Mouse (Mus musculus) layer of hippocampus, adult 8-10 months (tissue): Measurements from ENCODE around the gene Rab11a. TPM values are rescaled to one million over a fixed set of nuclear protein-coding genes. Genes with fewer than 3 reads are reported as not detected.

Experiments used
- DNase-seq, 2 experiments: peaks; one replicate each; pipeline ENCODE4 v3.0.0; 2022; ENCODE audit warnings: low spot score in 2 of 2
- total RNA-seq, 4 experiments: library from RNA; stranded (reverse); gene quantifications; 2 replicates each; pipeline ENCODE4 v1.2.4; 2022

Gene Rab11a
- 100 to 1,000 TPM; 232 to 262 (median 241) TPM for total RNA-seq

DNA sequence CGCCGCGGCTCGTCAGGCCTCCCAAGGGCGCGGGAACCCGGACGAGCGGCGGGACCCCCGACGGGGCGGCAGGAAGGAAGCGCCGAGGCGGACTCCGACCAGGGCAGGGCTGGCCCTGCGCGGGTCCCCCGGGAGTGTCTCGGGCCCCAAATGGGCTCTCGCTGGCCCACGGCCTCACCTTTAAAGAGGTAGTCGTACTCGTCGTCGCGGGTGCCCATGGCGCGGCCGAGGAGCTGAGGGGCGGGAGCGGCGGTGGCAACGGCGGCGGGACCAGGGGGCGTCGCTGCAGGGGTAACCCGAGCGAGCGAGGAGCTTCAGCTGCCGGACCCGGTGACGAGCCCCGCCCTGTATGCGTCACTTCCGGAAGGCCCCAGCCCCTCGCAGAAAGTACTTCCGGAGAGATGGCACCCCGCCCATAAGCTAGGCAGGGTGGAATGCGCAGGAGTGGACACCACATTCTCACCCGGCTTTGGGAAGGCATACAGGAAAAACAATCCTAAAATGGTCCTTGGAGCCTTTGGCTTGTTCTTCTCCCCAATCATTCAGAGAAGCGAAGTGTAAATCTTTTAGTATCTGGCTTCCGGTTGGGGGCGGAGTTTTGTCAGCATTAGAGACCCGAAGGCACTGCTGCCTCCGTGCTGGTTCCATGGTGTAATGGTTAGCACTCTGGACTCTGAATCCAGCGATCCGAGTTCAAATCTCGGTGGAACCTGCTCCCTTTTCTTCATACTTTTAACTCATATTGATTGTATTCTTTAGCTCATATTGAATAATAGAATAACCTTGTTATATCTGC is at the start of gene Rab11a:
Rab11a (minus strand) TSS at position 353 of the 796 bp plus-strand sequence.
- DNase-seq: peak; percentile 93 to 97

DNA sequence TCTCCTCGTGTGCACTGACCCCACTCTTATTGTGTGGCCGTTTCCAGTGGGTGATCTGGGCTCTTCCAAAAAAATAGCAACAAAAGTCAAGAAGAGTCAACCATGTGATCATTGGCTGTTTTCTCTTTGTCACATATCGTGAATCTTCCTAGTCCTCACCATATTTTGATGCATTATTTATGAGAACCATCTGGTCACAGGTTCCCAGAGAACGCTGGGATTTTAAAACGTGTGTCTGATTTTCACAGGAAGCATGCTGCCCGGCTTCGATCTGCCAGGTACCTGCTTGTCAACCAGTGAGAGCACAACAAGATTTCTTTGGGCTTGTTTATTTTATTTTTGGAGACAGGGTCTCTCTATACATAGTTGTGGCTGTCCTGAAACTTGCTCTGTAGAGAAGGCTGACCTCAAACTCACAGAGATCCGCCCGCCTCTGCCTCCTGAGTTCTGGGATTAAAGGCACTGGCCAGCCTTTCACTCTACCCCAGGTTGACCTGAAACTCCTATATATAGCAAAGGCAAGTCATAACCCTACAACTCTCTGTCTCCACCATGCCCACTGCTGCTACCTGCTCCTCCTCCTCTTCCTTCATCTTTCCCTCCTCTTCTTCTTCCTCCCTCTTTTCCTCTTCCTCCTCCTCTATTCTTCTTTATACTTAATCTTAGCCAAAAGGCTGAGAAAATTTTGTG is 48.8 kb upstream of the Rab11a start:
- DNase-seq: no peak

DNA sequence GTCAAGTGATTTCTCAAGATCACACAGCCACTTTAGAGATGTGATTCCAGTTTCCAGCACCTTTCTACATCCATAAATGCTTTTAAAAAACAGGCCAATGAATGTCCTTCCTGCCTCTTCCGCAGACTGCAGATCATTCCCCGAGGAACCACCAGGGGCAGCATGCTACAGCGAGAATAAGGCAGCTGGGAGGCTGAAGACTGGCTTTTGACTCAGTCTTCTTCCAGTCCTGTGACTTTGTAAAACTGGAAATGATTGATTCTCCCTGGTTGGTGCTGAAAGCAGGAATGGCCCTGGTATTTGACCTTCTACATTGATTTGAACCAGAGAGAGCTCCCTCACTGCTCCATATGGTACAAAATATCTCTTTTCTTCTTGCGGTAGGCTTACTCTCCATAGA is 47.3 kb upstream of the Rab11a start:
- DNase-seq: no peak

DNA sequence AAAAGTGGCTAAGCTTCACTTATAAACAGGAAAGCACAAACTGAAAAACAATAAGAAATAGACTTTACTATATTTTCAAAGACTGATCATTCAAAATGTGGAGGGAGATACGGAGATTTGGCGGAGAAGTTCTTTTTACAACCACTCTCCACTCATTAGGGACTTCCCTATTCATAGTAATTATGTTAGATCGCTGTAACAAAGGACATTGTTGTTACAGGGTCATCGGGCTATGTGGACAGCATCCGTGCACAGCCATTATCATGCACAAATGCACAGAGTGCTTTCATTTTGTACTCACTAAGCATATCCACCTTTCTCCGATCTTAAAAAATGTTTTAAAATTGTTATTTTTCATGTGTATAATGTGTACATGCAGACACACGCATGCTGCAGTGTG is 46.0 kb upstream of the Rab11a start:
- no peak for DNase-seq

DNA sequence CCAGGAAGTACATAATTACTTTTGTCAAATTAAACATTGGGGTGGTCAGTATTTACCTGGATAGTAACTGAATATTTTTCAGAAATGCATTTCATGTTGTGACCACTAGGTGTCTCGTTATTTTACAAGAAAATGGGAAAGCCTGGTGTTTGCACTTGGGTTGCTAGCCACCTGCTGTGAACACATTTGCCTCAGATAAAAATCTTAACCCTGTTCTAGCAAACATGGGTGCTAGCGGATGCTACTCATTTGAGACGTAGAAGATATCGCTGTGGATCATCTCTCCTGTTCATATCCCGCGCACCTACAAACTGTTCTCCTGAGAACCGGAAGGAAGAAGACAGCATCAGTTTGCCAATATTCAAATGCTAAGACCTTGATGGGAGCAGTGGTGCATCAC is 42.1 kb upstream of the Rab11a start:
- DNase-seq: no peak

DNA sequence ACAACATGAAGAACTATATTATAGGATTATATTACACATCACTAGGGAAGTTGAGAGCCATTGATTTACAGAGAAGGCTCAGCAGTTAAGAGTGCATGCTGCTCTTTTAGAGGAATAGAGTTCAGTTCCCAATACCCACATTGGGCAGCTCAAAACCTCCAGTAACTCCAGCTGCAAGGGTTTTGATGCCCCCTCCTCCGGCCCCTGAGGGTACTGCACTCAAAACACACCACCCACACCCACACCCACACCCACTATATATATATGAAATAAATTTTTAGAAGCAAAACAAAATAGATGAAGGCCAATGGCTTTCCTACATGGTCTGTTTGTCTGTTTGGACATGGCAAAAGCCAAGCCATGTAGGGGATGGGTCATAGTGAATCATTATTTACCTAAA is 40.6 kb upstream of the Rab11a start:
- DNase-seq: no peak

DNA sequence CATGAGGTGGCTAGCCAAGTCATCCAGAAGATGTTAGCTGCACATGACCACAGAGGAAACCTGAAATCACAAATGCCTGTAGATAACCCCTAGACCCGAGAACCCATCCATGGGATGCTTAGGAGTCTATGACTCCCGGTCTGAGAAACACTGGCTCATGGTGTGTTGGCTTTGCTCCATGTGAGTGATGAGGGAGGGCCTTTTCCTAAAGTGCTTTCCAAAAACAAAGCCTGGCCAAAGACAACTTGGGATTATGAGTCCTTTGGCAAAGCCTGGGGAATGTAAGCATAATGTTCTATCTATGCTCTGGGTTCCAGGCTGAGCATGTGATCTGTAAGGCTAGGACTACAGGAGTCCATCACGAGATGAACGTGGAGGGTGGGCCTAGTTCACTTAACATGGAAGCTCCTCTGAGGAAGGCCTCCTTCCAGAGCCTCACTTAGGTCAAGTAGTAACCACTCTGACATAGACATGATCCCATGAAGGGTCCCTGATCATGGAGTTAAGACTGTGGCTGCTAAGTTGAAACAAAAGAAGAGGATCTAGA is 40.0 kb upstream of the Rab11a start:
- no peak for DNase-seq

DNA sequence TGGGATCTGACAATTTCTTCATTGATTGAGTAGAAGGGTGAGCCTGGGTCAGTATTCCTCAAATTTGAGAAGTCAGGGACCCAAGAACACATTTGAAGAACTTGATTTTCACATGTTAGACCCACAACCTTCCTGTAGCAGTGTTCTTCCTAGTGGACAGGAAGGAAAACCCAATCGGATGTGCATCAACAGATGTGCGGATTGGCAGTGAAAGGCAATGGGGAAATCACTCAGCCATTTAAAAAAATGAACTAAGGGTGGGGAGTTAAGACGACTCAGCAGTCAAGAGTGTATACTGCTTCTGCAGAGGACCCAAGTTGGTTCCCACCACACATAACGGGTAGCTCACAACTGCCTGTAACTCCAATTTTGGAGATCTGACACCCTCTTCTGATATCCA is 37.9 kb upstream of the Rab11a start:
- no peak for DNase-seq

DNA sequence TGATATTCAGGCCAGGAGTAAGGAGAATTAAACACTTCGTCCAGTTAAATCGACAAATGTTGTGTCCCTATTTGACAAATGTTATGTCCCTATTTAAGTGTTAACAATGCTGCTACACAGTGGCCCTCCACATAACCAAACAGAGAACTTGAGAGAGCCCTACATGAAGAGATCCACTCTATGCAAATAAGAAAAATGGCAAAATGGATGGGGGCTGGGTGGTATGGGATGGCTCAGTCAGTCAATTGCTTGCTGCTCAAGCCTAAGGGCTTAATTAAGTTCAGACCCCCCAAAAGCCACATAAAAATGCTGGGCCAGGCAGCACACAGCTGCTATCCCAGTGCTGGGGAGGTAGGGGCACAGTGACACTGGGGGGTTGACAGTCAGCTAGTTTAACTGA is 37.3 kb upstream of the Rab11a start:
- no peak for DNase-seq

DNA sequence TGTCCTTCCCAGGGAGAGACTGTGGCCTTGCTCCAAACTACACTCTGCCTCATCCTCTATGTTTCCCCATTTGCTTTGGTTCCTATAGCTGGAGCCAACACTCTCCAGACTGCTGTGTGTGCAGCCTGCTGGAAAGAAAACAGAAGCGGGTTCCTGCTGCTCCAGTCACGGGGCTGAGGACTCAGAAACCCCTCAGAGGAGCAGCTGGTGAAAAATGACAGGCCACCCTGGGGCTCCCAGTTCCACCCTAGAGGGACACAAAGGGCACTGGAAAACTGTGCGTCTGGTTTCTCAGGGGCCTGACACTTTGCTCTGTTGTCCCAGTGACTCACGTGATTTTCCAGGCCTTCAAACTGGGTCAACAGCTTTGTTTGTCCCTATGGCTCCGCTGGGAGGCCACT is 36.9 kb upstream of the Rab11a start:
- DNase-seq: peak; percentile 35 to 50

DNA sequence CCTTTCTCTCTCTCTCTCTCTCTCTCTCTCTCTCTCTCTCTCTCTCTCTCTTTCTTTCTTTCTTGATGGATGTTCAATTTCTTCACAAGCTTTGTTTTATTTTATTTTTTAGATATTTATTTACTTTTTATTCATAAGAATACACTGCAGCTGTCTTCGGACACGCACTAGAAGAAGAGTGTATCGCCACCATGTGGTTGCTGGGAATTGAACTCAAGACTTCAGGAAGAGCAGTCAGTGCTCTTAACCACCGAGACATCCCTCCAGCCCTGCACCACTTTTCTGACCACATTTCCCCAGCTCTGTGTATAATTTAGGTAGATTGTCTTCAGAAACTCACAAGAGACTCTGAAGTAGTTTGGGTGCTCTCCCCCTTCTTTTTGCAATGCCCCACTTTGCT is 36.4 kb upstream of the Rab11a start:
- DNase-seq: no peak

DNA sequence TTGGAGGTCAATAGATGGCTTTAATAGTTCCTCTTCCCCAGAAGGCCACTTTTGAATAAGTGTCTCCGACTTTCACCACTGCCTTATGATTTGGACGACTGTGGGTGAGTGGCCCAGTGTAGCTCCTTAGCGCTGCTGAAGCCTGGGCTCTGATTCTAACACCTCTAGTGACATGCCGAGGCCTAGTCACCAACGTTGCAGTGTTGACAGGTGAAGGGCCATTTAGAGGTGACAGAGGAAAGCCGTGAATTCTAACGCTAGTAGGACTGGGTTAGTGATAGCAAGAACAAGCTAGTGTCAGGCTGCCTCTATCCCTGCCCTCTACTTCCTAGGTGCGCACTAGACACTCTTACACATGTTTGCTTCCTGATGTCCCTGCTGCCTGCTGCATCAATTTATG is 35.7 kb upstream of the Rab11a start:
- no peak for DNase-seq

DNA sequence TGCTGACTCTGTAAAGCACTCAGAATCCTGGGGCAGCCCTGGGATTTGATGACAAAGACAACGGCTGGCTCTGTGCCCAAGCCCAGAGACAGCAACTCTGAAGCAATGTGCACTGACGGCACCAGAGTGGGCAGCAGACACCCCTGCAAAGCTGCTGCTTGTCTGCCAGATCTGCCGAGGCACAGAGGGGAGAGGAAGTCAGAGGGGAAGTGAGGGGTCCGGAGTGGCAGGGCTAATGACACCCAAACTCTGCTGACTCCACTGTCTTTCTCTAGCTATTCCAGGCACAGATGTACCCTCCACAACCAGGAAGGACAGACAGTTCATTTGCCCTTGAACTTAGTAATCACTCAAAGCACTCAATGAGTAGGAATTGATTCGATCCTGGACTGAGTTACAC is 33.7 kb upstream of the Rab11a start:
- DNase-seq: peak; percentile 54 to 59

DNA sequence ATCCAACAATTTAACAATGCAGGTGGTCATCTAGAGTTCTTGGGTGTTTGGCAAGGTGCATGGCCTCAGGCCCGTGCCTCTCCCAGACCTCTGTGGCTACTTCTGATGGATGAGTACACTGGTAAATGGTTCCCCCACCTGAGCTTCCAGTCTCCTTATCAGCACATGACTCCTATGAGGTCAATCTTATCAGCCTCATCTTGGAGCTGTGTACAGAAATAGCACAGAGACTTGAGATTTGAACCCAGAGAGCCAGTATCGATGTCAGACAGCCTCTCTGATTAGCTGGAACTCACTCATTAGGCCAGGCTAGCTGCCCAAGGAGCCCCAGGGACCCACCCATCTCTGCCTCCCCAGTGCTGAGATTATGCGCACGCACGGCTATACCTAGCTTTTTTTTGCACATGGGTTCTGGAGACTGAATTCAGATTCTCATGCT is 32.9 kb upstream of the Rab11a start:
- no peak for DNase-seq

DNA sequence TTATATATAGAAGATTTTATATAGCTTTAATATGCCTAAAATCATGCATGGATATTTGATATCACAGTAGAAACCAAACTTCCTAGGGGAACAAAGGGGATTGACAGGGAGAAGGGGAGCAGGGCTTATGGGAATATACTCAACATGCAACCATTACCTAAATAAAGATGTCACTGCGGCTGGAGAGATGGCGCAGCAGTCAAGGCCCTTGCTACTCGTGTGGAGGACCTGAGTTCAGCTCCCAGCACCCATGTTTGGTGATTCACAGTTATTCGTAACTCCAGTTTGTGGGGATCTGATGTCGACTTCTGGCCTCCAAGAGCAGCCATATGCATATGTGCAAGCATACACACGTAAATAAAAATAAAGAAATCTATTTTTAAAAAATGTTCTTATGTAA is 32.4 kb upstream of the Rab11a start:
- DNase-seq: no peak

DNA sequence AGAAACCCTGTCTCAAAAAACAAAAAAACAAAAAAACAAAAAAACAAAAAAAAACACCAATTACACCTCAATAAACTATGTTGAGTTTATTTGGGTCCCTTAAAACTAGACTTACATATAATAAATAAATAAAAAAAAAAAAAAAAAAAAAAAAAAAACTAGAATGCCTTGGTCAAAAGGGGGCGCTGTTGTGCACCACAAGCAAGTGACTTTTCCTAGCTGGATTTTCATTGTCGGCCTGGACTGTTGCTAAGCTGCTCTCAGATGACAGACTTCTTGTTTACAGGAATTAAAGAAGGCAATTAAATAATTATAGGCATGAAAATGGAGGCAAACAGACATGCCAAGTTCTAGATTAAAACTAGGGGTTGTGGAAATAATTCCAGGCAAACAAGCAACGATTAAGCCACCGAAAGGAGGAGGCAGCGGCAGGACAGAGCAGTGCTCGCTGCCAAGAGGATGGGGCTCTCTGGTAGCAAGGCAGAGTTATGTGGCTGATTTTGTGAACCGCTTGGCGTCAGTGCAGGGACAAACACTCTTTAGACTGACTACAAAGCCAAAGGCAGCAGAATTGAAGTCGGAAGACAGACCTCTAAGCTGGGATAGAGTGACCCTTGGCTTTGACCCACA is 31.6 kb upstream of the Rab11a start:
- DNase-seq: no peak

DNA sequence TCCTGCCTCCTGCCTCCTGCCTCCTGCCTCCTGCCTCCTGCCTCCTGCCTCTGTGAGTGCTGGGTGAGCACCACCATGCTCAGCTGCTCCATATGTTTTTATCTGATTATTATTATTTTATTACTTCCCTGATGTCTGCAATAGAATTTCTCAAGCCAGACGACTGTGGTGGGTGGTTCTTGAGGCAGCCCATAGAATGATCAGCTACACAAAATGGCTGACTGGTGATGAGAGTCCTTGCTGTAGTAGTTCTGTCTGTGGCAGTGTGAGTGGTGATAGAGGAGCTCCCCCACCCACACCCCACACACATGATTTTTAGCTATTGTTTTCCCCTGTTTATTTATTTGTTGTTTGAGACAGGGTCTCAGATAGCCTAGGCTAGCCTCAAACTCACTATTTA is 30.2 kb upstream of the Rab11a start:
- DNase-seq: no peak

DNA sequence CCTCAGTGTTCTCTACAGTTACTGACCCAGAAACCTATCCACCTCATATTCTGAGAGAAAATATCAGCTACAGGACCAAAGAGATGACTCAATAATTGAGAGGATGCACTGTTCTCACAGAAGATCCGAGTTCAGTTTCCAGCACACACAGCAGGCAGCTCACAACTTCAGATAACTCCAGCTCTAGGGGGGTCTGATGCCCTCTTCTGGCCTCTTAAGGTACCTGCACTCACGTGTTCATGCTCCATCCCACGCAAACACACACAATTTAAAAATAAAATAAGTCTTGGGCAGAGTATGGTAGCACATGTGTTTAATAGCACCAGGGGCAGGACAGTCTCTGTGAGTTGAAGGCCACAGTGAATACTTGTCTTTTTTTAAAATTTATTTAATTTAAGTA is 28.6 kb upstream of the Rab11a start:
- DNase-seq: no peak

DNA sequence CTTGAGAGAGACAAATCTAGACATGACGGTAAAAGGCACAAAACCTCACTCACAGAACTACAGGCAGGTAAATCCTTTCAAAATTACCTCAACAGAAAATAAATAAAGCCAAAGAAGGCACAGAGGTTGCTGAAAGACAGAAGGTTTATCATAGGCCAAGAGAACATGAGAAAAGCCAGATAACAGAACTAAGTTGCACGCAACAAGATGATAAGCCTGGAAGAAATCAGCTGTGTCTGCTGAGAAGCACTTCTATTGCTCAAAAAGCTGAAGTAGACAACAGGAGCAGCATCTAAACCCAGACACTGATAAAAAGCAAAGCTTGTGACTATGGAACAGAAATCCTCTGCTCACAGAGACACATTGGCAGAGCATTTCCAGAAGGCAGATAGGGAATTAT is 27.3 kb upstream of the Rab11a start:
- DNase-seq: no peak

DNA sequence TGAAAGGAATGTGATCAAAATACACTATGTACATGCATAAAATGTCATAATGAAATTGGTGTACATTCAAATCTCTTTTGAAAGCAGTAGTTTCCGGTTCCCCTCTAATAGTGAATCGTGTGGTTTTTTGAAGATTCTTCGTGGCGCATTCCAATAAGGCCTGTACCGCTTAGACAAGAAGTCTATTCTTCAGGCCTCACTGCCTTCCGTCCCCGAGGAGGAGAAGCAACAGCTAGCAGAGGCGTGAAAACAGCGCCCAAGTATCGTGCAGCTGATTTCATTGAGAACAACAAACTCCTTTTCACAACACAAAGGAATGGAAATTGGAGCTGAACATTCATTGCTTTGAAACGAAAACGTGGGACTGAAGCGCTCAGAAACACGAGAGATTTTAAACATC is 20.5 kb upstream of the Rab11a start:
- DNase-seq: peak in 1 of 2 experiments; percentile 17

DNA sequence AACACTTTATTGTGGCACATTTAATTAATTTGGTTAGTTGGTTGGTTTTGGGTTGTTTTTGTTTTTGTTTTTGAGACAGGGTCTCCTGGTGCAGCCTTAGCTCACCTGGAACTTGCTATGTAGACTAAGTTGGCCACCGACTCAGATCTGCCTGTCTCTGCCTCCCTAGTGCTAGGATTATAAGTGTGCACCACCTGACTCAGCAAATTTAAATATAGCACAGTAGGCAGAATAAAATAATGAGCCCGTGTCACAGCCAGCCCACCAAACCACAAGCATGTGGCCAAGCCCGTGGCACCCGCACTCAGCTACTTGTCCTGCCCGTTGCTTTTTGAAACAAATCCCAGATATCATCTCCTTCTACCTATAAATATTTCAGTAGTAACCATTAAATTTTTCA is 15.0 kb upstream of the Rab11a start:
- no peak for DNase-seq

DNA sequence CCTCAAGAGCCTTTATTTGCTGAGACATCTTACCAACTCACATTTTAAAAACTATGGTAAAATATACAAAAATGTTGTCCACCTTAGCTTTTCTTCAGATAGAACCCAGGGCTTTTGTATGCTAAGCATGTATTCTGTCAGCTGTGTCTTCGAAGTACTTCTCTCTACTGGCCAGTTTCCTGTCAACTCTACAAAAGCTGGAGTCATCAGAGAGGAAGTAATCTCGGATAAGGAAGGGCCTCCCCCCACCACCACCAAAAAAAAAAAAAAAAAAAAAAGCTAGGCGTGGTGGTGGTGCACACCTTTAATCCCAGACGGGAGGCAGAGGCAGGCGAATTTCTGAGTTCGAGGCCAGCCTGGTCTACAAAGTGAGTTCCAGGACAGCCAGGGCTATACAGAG is 11.8 kb upstream of the Rab11a start:
- DNase-seq: no peak
